Mouse (Mus musculus) induced T-regulatory cell, adult 2 months (primary cell): ENCODE measurements around the gene Ece2.

ENCODE experiments used
- DNase-seq: peaks from one replicate; pipeline ENCODE4 v3.0.0-alpha.2; 2012; ENCODE audit warnings: low read depth

The Ece2 gene

GRCm38 (mm10) chr16:20690774-20691173 lies 61.1 kb downstream of the Ece2 start:
- DNase-seq = no peak

GRCm38 (mm10) chr16:20691617-20692016 lies 62.0 kb downstream of the Ece2 start:
- no peak for DNase-seq

GRCm38 (mm10) chr16:20692241-20692965 lies 62.8 kb downstream of the Ece2 start:
- no peak for DNase-seq

- DNase-seq = peak; percentile 81
These were observed 63.6 kb downstream of the Ece2 start, which contains the start of gene Fam131a for GRCm38 (mm10) chr16:20693111-20693701. Gene Fam131a (plus strand): TSS chr16:20693241.

GRCm38 (mm10) chr16:20694781-20695180 lies 65.2 kb downstream of the Ece2 start:
- DNase-seq = peak; percentile 14

- DNase-seq = peak; percentile 57
These were observed 66.1 kb downstream of the Ece2 start for GRCm38 (mm10) chr16:20695622-20696323.
